Mouse (Mus musculus) retina, postnatal 7 days (tissue): ENCODE data around the gene Cacna2d3.
A peak's percentile ranks its signal among the peaks of the same experiment; 100 is the strongest.

Experiments
- DNase-seq: peaks from one replicate; pipeline ENCODE4 v3.0.0-alpha.2; 2012; ENCODE audit warnings: low read depth, low spot score

Cacna2d3 gene

GRCm38 (mm10) chr14:29496552-29496951, 225.1 kb downstream of the Cacna2d3 start:
- DNase-seq, result no peak

- no peak for DNase-seq
Observed at GRCm38 (mm10) chr14:29491786-29492185, 229.9 kb downstream of the Cacna2d3 start.

- no peak for DNase-seq
Observed at GRCm38 (mm10) chr14:29485416-29485815, 236.2 kb downstream of the Cacna2d3 start.

GRCm38 (mm10) chr14:29478403-29478983, 243.2 kb downstream of the Cacna2d3 start:
- peak; percentile 2 for DNase-seq

- no peak for DNase-seq
Observed at GRCm38 (mm10) chr14:29464277-29464676, 257.4 kb downstream of the Cacna2d3 start.

GRCm38 (mm10) chr14:29449203-29449602, 272.5 kb downstream of the Cacna2d3 start:
- no peak for DNase-seq

- peak; percentile 37 for DNase-seq
Observed at GRCm38 (mm10) chr14:29443091-29444026, 278.3 kb downstream of the Cacna2d3 start.

- DNase-seq, result no peak
Observed at GRCm38 (mm10) chr14:29442476-29442875, 279.2 kb downstream of the Cacna2d3 start.

GRCm38 (mm10) chr14:29438666-29439065, 283.0 kb downstream of the Cacna2d3 start:
- DNase-seq, result no peak

- DNase-seq, result no peak
Observed at GRCm38 (mm10) chr14:29438251-29438650, 283.4 kb downstream of the Cacna2d3 start.

GRCm38 (mm10) chr14:29435203-29435602, 286.5 kb downstream of the Cacna2d3 start:
- DNase-seq, result no peak

GRCm38 (mm10) chr14:29433716-29434115, 287.9 kb downstream of the Cacna2d3 start:
- DNase-seq, result no peak

- no peak for DNase-seq
Observed at GRCm38 (mm10) chr14:29433076-29433714, 288.5 kb downstream of the Cacna2d3 start.

GRCm38 (mm10) chr14:29429788-29430187, 291.9 kb downstream of the Cacna2d3 start:
- no peak for DNase-seq

GRCm38 (mm10) chr14:29425666-29426065, 296.0 kb downstream of the Cacna2d3 start:
- no peak for DNase-seq

GRCm38 (mm10) chr14:29425208-29425607, 296.5 kb downstream of the Cacna2d3 start:
- no peak for DNase-seq

- no peak for DNase-seq
Observed at GRCm38 (mm10) chr14:29405878-29406165, 315.8 kb downstream of the Cacna2d3 start.

- DNase-seq, result no peak
Observed at GRCm38 (mm10) chr14:29405125-29405877, 316.4 kb downstream of the Cacna2d3 start.

GRCm38 (mm10) chr14:29403849-29404808, 317.5 kb downstream of the Cacna2d3 start:
- DNase-seq, result no peak

GRCm38 (mm10) chr14:29402471-29402870, 319.2 kb downstream of the Cacna2d3 start:
- no peak for DNase-seq

GRCm38 (mm10) chr14:29393786-29394185, 327.9 kb downstream of the Cacna2d3 start:
- DNase-seq, result no peak
